Mouse (Mus musculus) splenic B cell, adult 2 months (primary cell): Measurements from ENCODE around the gene Adamts6.

Experiments
- DNase-seq: peaks from one replicate; pipeline ENCODE4 v3.0.0-alpha.2; 2011; ENCODE audit warnings: low read depth, low spot score
- H3K27me3 ChIP-seq: 2 replicates; pipeline ENCODE4 v1.6.1; 2012; ENCODE audit warnings: mild to moderate bottlenecking, low read length, moderate library complexity, mixed read lengths; ENCODE audit not compliant: control insufficient read depth, poor library complexity, insufficient read depth, severe bottlenecking
- H3K36me3 ChIP-seq: 2 replicates; pipeline ENCODE4 v1.6.1; 2012; ENCODE audit warnings: mild to moderate bottlenecking, low read length, moderate library complexity, mixed read lengths; ENCODE audit not compliant: control insufficient read depth, poor library complexity, insufficient read depth, severe bottlenecking

Gene Adamts6

GRCm38 (mm10) chr13:104432734-104433133 is 145.1 kb downstream of the Adamts6 start:
- DNase-seq, result no peak

GRCm38 (mm10) chr13:104442559-104442958 is 154.9 kb downstream of the Adamts6 start:
- no peaks in the 10 kb centered on the region for H3K27me3 ChIP-seq
- DNase-seq, result no peak
- no peaks in the 10 kb centered on the region; the same call in 1 of the 2 replicates for H3K36me3 ChIP-seq

More at GRCm38 (mm10) chr13:104432734-104433133, 145.1 kb downstream of the Adamts6 start:
- H3K36me3 ChIP-seq, result peaks cover 2% of the 10 kb centered on the region; the same call in 1 of the 2 replicates
- H3K27me3 ChIP-seq, result no peaks in the 10 kb centered on the region

GRCm38 (mm10) chr13:104445437-104445836 is 157.8 kb downstream of the Adamts6 start:
- DNase-seq, result no peak
- no peaks in the 10 kb centered on the region; the same call in 1 of the 2 replicates for H3K36me3 ChIP-seq
- no peaks in the 10 kb centered on the region for H3K27me3 ChIP-seq

GRCm38 (mm10) chr13:104446974-104447373 is 159.3 kb downstream of the Adamts6 start:
- no peaks in the 10 kb centered on the region; the same call in 1 of the 2 replicates for H3K36me3 ChIP-seq
- H3K27me3 ChIP-seq, result no peaks in the 10 kb centered on the region
- no peak for DNase-seq

GRCm38 (mm10) chr13:104447470-104447869 is 159.8 kb downstream of the Adamts6 start:
- Histone ChIP-seq H3K36me3 (no peaks in the 10 kb centered on the region; the same call in 1 of the 2 replicates), H3K27me3 (no peaks in the 10 kb centered on the region)

GRCm38 (mm10) chr13:104448349-104448748 is 160.7 kb downstream of the Adamts6 start:
- no peak for DNase-seq
- Histone ChIP-seq H3K27me3 (no peaks in the 10 kb centered on the region), H3K36me3 (no peaks in the 10 kb centered on the region; the same call in 1 of the 2 replicates)

More at GRCm38 (mm10) chr13:104447470-104447869, 159.8 kb downstream of the Adamts6 start:
- no peak for DNase-seq

- H3K27me3 ChIP-seq, result no peaks in the 10 kb centered on the region
- no peaks in the 10 kb centered on the region for H3K36me3 ChIP-seq
- DNase-seq, result no peak
Observed at GRCm38 (mm10) chr13:104453271-104453974, 165.8 kb downstream of the Adamts6 start.

GRCm38 (mm10) chr13:104460287-104460686 is 172.7 kb downstream of the Adamts6 start:
- no peak for DNase-seq
- Histone ChIP-seq H3K36me3 (no peaks in the 10 kb centered on the region), H3K27me3 (no peaks in the 10 kb centered on the region)

- no peak for DNase-seq
- no peaks in the 10 kb centered on the region for H3K27me3 ChIP-seq
Observed at GRCm38 (mm10) chr13:104468061-104468460, 180.4 kb downstream of the Adamts6 start.

GRCm38 (mm10) chr13:104476285-104476956 is 188.8 kb downstream of the Adamts6 start:
- Histone ChIP-seq H3K27me3 (no peaks in the 10 kb centered on the region), H3K36me3 (peaks cover 6% of the 10 kb centered on the region; the same call in 1 of the 2 replicates)
- DNase-seq, result no peak

More at GRCm38 (mm10) chr13:104468061-104468460, 180.4 kb downstream of the Adamts6 start:
- peaks cover 1% of the 10 kb centered on the region for H3K36me3 ChIP-seq

GRCm38 (mm10) chr13:104482426-104483089 is 194.9 kb downstream of the Adamts6 start:
- DNase-seq, result no peak
- no peaks in the 10 kb centered on the region for H3K27me3 ChIP-seq
- H3K36me3 ChIP-seq, result 0 out of 2 replicates have a peak, but pooled peaks cover 1% of the 10 kb centered on the region

GRCm38 (mm10) chr13:104483111-104483722 is 195.6 kb downstream of the Adamts6 start:
- DNase-seq, result no peak
- Histone ChIP-seq H3K36me3 (no peaks in the 10 kb centered on the region), H3K27me3 (no peaks in the 10 kb centered on the region)

- no peak for DNase-seq
- 0 out of 2 replicates have a peak, but pooled peaks cover 4% of the 10 kb centered on the region for H3K36me3 ChIP-seq
- H3K27me3 ChIP-seq, result no peaks in the 10 kb centered on the region
Observed at GRCm38 (mm10) chr13:104491046-104491811, 203.6 kb downstream of the Adamts6 start.
